Mouse (Mus musculus) E14TG2a.4 (cell line): Measurements from ENCODE around the gene Bod1l.

Experiments
- H3K27me3 ChIP-seq: 2 replicates; pipeline ENCODE4 v1.6.1; 2014; ENCODE audit warnings: low read length, control low read depth; ENCODE audit not compliant: insufficient read depth
- H3K36me3 ChIP-seq: 2 replicates; pipeline ENCODE4 v1.6.1; 2014; ENCODE audit warnings: low read length, control low read depth; ENCODE audit not compliant: insufficient read depth
- H3K4me1 ChIP-seq: replicated peaks from 2 replicates; pipeline ENCODE4 v1.6.1; 2014; ENCODE audit warnings: low read depth, low read length, control low read depth
- H3K4me3 ChIP-seq: replicated peaks from 2 replicates; pipeline ENCODE4 v1.5.1; 2014; ENCODE audit warnings: mild to moderate bottlenecking, low read length
- H3K9me3 ChIP-seq: 2 replicates; pipeline ENCODE4 v1.6.1; 2014; ENCODE audit warnings: low read length, control low read depth
- CTCF ChIP-seq: conservative IDR thresholded peaks from 2 replicates; pipeline ENCODE4 v1.5.1; 2014; ENCODE audit warnings: low read length
- NANOG ChIP-seq: IDR thresholded peaks from 2 replicates; pipeline ENCODE4 v1.6.1; 2014; ENCODE audit warnings: borderline replicate concordance, low read length, mixed read lengths
- POU5F1 ChIP-seq: IDR thresholded peaks from 2 replicates; pipeline ENCODE4 v1.6.1; 2014; ENCODE audit warnings: low read length, borderline replicate concordance

The Bod1l gene

DNA sequence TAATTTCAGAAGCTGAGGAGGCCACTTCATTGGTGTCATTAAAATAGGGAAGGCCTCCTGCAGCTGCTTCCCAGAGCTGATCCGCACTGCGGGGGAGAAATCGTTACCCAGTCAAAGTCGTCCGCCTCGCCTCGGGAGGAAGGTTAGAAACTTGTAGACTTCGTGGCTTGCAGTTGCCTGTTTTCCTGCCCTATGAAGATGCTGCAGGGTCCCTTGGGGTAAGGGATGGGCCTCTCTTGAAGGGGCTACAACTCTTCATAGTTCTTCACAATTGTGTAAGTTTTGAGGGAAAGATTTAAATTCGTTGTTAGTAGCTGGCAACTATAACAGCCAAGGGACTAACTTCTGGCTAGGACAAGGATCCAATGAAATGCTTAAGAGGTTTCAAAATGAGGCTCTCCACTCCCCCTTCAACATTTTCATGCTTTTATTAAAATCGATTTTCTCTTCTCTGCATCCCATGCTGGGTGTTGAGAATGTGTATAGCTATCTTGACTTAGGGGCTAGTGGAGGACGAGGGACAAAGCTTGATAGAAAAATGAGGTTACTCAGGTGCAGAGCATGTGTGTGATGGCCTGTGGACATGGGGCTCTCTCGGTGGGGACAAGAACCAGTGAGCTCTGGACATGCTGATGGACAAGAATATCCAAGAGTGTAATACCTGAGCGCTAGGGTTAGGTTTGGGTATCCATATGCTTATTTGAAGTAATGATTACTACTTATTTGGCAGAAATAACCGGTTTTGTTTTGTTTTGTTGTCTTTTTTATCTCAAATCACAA lies 78.3 kb downstream of the Bod1l start:
- Histone ChIP-seq H3K9me3 (no peaks in the 10 kb centered on the region), H3K27me3 (peaks cover 83% of the 10 kb centered on the region), H3K36me3 (no peaks in the 10 kb centered on the region), H3K4me3 (no peak overlapping the region), H3K4me1 (peaks cover 53% of the 10 kb centered on the region)
- peak; percentile 46; the same call in 1 of the 2 replicates for TF ChIP-seq NANOG
- no peak for TF ChIP-seq CTCF

DNA sequence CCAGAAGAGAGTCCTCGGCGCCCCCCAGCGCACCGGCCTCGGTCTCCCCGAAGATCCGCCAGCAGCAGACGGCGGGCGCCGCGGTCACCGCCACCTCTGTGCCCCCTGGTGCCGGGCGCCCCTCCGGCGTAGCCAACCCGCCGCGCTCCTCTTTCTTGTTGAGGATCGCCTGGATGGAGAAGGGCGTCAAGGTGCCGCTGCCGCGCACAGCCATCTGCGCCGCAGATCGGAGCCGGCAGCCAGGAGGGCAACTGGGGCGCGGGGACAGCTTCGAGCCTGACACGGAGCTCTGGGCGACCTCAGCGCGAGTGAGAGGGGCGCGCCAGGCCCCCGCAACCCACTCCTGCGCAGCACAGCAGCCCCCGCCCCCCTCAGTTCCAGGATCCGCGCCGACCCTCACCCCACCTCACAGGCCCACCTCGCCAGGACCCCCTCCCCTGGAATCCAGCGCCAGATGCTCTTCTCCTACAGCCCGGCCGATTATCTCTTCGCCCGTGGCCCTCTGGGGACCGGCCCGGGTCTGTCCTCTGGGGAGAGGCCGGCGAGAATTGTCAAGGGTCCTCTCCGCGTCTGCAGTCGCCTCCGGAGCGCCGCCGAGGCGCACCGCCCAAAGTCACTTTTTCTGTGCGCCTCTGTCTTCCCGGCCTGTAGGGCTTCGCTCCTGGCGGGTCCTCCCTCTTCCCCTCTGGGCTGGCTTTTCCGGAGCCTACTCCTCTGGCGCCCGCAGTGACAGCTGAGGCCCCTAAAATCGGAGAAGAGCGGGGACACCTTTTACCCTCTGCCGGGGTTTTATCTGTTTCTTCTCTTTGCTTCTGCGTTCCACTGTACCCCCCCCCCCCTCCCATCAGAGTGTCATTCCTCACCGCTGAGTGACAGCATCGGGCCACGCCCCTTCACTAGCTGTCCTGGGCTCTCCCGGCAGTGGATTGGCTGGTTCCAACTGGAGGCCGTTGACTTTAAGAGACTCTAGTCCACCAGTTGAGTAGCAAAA lies 80.1 kb downstream of the Bod1l start, which contains the start of gene Nkx3-2:
Gene Nkx3-2 (minus strand): TSS at position 771 of the 991 bp plus-strand sequence.
- H3K4me1 ChIP-seq, result peaks cover 59% of the 10 kb centered on the region
- no peak for TF ChIP-seq POU5F1
- no peak for TF ChIP-seq CTCF
- no peak for TF ChIP-seq NANOG

DNA sequence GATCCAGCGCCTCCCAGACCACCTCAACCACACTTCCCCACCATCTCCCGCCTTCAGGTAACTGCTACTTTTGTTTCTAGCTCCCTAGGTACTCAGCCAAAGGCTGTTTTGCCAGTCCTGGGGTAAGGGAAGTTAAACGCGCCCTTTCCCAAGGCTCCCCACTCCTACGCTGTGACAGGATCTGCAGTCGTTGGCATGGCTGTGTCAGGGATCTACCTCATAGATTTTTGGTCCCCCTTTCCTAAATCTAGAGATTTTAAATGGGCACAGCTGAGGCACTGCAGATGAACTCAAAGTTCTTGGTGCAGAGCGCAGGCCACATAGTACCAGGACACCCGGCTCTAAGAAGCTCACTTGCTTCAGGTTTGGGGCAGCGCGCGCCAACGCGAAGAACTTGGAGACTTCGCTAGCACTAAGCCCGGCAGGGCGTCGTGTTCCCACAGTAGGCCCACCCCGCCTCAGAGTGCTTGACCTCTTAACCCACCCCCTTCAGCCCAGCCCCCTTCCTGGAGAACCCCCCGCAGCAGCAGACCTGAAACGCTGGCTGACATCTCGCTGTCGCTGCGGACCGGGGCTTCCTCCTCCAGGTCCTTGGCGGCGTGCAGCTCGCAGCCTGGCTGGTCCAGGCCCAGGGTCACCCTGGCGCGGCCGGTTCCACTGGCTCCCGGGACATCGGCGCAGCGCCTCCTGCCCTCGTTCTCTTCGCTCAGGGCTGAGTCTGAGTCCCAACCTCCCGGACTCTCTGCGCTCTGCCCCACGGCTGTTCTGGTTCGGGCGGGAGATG lies 81.0 kb downstream of the Bod1l start:
- no peaks in the 10 kb centered on the region for H3K36me3 ChIP-seq
- H3K4me3 ChIP-seq, result peak overlapping the region; percentile 79
- TF ChIP-seq POU5F1 (no peak), NANOG (no peak), CTCF (no peak)
- peaks cover 59% of the 10 kb centered on the region for H3K4me1 ChIP-seq
- H3K27me3 ChIP-seq, result peaks cover 94% of the 10 kb centered on the region
- H3K9me3 ChIP-seq, result no peaks in the 10 kb centered on the region

More for the DNA sequence above, 80.1 kb downstream of the Bod1l start, which contains the start of gene Nkx3-2:
- no peaks in the 10 kb centered on the region for H3K9me3 ChIP-seq
- H3K27me3 ChIP-seq, result peaks cover 91% of the 10 kb centered on the region
- H3K4me3 ChIP-seq, result peak within 1 kb of the TSS; percentile 79
- no peaks in the 10 kb centered on the region for H3K36me3 ChIP-seq

DNA sequence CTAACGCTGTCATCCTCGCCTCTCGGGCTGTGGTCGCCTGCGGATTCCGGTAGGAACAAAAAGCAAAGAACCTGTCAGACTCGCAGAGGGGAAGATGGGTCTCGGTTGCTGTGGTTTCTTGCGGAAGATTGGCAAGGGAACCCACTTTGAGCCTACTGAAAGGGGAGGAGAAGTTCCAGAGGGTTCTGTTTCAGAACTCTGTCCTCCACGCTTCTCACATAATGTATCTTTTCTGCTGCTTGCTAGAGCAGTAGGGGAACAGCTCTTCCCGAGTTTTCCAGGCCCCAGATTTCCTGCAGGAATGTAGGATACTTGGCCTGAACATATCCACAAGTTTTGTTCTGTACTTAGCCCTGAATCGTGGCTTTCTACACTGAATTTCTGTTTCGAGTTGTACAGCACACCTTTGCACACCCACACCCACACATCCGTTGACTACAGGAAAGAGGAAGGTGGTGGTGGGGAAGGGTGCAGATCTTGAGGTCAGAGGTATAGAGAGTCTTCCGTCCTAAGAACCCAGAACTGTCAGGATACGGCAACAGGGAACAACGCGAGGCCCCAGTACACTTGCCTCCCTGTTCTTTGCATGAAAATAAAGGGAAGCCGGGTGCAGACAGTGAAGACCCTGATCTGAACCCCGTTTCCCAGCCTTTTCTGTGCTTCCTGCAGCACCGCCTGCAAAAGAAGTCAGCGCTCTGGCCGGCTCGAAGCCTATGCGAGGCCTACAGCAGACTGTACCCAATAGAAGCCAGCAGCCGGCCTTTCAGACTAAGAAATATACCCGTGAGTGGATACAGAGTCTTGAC lies 81.8 kb downstream of the Bod1l start:
- H3K4me1 ChIP-seq, result peaks cover 54% of the 10 kb centered on the region
- H3K9me3 ChIP-seq, result no peaks in the 10 kb centered on the region
- H3K27me3 ChIP-seq, result peaks cover 94% of the 10 kb centered on the region
- peak overlapping the region; percentile 79 for H3K4me3 ChIP-seq
- TF ChIP-seq NANOG, result no peak
- TF ChIP-seq CTCF, result no peak
- TF ChIP-seq POU5F1, result no peak
- no peaks in the 10 kb centered on the region for H3K36me3 ChIP-seq

DNA sequence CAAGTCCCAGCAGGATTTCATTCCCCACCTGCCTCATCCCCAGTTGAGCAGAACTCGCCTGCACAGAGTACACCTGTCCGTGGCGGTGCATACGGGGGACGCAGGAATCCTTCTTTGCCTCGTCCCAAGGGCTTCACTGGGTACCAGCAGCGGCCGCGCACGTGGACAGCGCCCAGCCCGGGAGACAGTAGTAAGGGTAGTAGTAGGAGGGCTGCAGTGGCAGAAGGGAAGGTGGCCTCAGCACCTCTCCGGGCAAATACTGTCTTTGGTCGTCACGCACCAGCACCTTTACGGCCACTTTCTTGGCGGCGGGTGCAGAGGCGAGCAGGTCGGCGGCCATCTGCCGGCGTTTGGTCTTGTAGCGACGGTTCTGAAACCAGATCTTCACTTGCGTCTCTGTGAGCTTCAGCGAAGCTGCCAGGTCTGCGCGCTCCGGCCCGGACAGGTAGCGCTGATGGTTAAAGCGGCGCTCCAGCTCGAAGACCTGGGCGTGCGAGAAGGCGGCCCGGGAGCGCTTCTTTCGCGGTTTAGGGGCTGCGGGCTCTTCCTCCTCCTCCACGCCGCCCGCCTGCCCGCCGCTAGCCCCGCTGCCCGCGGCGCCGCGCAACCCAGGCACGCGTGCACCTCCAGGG lies 82.5 kb downstream of the Bod1l start:
- Histone ChIP-seq H3K27me3 (peaks cover 94% of the 10 kb centered on the region), H3K9me3 (no peaks in the 10 kb centered on the region), H3K36me3 (no peaks in the 10 kb centered on the region)

DNA sequence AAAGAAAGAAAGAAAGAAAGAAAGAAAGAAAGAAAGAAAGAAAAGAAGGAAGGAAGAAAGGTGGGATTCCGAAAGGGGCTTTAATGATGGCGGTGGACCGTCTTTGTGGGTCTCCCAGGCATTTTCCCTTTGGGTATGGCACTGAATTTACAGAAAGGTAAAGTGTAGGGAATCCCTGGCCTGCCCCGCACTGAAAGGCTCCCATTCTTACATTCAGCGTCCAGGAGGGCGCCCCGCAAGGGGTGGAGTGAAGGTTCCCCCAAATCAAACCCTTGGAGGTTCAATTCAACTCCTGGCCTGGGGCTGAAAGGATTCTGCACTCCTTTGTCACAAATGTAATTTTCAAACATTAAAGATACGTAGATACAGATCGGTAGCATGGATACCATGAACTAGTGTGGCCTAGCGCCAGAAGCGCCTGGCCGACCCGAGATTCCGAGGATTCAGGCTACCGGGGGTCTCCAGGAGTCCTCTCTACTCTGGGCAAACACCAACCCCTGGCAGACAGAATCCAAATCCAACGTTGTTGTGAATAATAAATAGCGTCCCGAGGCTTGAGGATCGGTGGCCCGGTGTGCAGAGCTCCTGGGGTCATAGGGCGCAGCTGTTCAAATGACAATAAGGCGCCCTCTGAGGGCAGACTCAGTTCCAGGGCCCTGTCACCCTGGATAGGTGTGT lies 83.1 kb downstream of the Bod1l start:
- Histone ChIP-seq H3K4me3 (peak overlapping the region; percentile 55; the same call in 1 of the 2 replicates), H3K4me1 (peaks cover 41% of the 10 kb centered on the region), H3K27me3 (peaks cover 92% of the 10 kb centered on the region), H3K36me3 (no peaks in the 10 kb centered on the region), H3K9me3 (no peaks in the 10 kb centered on the region)
- TF ChIP-seq POU5F1 (no peak), CTCF (no peak), NANOG (no peak)

More for the DNA sequence above, 82.5 kb downstream of the Bod1l start:
- H3K4me3 ChIP-seq, result peak overlapping the region; percentile 55
- H3K4me1 ChIP-seq, result peaks cover 47% of the 10 kb centered on the region
- no peak for TF ChIP-seq CTCF
- TF ChIP-seq POU5F1, result no peak
- no peak for TF ChIP-seq NANOG
